Mouse (Mus musculus): ENCODE results near the gene Gm45021.
"Not testable (repeated sequence)": the region's sequence is repeated elsewhere in the genome, so short reads cannot be mapped to it uniquely, and the experiment has no call there.

Gene Gm45021

DNA sequence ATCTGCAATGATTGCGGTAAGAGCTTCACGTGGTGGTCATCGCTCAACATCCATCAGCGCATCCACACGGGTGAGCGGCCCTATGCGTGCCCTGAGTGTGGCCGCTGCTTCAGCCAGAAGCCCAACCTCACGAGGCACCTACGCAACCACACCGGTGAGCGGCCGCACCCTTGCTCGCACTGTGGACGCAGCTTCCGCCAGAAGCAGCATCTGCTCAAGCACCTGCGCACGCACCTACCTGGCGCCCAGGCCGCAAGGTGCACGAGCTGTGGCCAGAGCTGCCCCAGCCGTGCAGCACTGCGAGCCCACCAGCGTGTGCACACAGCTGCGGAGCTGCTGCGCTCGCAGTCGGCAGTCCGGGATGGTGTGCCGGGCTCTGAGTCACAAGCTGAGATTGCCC is 30.6 kb downstream of the Gm45021 start:
- DNase-seq = no peak

DNA sequence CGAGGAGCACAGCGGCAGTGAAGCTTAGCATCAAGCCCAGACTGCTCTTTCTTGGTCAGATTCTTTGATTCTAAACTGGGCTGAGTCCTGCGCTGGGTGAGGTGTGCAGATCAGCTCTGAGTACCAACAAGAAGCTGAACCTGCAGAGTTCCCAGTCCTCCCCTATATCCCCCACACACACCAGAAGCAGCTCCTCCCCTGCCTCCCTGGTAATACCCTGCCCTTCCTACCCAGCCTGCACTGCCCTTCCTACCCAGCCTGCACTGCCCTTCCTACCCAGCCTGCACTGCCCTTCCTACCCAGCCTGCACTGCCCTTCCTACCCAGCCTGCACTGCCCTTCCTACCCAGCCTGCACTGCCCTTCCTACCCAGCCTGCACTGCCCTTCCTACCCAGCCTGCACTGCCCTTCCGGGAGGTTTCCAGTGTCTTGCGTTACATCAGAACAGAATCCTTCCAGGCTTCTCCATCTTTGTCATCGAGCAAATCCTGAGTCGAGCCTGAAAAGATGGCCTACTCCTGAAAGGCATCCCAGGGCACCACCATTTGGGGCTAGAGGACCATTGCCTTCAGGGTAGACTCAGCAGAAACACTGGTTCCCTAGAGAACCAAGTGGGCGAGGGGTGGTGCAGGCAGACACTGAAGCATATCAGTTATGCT is 32.9 kb downstream of the Gm45021 start:
- not testable (repeated sequence) for DNase-seq

DNA sequence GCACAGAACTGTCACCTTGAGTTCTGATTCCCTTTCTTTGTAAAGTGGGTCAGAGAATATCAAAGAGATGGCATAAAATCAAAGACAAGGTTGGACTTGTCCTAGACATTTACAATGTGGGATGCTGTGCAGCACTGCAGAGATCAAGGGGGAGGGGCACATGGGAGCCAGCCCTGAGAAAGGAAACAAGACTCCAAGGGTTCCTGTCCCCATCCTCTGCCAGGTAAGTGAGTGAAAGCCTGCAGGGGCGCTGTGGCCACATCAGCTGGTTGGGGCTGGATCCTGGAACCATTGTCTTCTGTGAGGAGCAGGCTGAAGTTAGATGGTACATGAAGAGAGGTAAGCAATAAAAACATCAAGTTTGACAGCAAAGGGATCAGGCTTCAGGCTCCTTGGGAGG is 34.0 kb downstream of the Gm45021 start:
- no peak for DNase-seq

DNA sequence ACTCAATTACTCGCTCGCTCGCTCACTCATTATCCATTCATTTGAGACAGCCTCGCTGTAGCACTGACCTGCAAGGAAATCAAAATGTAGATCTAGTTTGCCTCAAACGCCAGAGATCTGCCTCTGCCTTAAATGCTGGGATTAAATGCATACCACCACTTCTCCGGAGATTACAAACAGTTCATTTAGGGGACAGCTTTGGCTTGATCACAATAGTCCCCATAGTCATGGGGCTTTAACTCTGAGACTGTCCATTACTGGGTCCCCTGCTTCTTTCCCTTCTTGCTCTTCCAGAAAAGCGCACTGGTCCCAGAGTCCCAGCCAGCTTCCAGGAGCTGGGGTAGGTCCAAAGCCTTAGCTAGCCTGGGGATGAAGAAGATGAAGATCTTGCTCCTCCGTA is 37.1 kb downstream of the Gm45021 start, which contains the start of gene AI854703:
TSS of gene AI854703 (plus strand) at position 301 of the 400 bp plus-strand sequence.
- no peak for DNase-seq

DNA sequence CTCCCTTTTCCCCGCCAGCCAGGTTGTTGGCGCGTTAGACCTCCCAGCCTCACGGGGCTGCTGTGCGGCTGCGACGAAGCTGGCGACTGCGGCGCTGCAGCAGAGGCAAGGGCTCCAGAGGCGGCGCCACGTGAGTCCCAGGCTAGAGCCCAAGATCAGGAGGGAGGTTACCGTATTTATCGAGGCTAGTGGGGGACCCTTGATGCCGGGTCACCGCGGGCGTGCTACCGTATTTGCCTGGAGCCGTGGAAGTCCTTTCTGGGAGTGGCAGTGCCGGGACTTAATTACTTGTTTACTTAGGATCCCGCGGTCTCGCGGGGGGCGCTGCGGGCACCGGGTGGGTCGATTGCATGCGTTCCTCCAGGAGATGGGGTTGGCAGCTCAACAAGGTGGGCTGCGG is 37.6 kb downstream of the Gm45021 start:
- peak; percentile 79 for DNase-seq

DNA sequence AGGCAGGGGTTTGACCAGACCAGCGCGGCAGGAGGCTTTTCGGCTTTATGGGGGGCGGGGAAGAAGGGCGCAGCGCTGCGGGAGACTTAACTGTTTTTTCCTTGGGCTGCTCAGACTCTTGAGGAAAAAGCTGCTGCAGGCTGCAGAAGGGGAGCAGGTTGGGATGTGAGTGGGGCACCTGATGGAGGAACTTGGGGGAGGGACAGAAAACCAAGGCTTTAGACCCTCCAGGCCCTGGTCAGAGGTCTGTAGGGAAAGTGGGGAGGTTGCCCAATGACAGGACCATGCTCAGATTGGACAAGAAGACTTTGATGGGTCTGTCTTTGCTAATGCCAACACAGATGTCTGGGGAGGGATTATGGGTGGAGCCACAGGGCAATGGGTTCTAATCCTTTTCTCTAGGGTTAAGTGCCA is 38.1 kb downstream of the Gm45021 start:
- peak; percentile 45 for DNase-seq

DNA sequence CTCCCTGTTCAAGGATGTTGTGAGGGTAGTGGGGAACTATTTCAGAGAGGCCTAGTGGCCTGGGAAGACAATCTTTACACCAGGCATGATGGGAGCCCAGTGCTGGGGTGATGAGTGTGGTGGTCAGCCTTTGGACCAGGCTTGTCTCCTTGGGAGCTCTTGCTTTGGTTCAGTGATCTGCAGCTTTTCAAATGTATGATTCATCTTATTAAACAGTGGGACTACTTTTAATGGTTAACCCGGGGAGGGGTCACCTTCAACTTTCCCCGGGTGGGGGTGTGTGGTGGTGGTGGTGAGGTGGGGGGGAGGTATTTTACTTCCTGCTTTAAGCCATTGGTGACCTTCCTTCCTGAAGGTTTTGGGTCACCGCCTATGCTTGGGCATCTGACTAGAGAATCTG is 39.0 kb downstream of the Gm45021 start:
- DNase-seq = peak; percentile 70

DNA sequence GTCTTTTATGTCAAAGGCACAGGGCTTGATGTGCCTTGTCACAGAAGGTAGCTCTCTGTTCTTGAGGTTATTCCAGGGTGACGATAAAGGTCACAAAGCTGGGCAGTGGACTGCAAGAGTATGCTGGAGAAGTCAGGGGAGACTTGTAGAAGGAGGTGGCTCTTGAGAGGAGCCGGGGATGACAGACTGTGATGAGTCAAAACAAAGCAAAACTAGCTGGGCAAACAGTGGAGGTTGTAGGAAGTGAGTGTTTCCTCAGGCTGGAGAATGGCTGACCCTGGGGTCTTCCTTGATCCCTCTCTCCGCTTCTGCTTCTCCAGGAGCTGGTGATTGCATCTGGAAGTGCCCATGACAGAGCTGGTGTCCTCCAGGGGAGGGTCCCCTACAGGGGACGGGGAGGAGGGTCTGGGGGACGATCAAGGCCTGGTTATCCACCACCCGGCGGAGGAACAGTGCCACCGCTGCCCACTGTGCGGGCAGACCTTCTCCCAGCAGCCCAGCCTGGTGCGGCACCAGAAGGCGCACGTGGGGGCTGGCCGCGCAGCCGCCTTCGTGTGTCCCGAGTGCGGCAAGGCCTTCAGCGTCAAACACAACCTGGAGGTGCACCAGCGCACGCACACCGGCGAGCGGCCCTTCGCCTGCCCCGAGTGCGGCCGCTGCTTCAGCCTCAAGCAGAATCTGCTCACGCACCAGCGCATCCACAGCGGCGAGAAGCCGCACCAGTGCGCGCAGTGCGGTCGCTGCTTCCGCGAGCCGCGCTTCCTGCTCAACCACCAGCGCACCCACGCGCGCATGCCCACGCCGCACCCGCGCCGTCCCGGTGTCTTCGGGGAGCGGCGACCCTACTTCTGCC is 39.6 kb downstream of the Gm45021 start:
- DNase-seq = peak; percentile 60

DNA sequence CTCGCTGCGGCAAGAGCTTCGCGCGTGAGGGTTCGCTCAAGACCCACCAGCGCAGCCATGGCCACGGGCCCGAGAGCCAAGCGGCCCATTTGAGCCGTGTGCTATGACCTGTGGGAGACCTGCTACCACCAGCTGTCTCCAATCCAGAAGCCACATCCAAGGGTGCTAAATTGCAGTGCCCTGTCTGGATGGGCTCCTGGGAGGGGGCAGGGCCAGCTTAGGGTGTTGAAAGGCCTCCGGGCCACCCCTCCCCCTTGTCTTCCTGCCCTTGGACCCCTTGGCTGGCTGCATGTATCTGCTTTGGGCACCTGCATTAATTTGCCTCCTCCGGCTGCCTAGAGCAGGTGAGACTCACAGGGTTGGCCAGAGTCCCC is 40.2 kb downstream of the Gm45021 start:
- DNase-seq = peak; percentile 67

DNA sequence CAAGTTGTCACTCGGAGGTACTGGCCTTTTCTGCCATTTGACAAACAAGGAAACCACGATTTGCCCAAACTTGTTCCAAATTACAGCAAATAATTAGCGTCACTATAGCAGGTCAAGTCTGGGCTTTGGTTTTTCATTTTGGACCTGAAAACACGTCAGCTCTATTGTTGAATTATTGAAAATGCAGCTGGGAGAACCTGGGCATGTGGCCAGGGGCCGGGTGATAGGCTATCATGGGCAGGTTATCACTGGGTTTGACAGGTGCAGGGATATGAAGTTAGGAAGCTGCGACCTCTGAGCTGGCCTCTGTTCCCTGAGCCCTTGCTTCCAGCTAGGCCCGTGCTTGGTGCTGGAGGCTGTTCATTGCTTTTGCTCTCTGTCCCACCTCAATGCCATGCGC is 41.4 kb downstream of the Gm45021 start:
- no peak for DNase-seq

DNA sequence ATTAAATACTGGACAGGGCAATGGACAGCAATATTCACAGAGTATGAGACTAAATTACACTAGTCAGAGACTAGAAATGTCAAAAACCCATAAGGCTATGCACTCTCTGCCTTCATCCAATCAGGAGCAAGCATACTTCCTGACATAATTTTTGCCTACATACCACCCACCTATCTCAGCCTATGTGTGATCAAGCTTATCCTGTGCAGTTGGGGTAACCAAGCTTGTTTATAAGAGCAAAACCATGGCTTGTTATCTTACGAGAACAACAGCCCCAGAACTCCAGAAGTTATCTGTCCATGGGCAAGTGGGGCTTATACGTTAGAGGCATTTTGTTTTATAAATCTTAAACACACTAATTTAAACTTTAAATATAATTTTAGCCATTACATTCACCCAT is 45.7 kb downstream of the Gm45021 start:
- no peak for DNase-seq

DNA sequence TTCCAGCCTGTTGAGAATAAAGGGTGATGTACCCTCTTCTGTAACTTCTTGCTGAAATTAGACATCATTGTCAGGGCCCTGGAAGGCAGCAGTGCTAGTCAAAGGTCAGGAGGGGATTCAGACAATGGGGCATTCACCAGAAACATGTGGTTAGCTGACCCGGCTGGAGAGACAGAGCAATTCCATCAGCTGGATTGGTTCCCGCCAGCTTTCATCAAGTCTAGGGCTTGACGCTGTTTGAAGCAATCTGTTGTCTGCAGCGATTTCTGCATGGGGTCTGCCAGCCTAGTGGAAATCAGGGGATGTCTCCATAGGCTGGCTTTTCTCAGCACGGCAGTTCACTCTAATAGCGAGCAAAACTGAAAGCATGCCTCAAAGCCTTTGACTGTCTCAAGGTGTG is 47.1 kb downstream of the Gm45021 start:
- DNase-seq = no peak

DNA sequence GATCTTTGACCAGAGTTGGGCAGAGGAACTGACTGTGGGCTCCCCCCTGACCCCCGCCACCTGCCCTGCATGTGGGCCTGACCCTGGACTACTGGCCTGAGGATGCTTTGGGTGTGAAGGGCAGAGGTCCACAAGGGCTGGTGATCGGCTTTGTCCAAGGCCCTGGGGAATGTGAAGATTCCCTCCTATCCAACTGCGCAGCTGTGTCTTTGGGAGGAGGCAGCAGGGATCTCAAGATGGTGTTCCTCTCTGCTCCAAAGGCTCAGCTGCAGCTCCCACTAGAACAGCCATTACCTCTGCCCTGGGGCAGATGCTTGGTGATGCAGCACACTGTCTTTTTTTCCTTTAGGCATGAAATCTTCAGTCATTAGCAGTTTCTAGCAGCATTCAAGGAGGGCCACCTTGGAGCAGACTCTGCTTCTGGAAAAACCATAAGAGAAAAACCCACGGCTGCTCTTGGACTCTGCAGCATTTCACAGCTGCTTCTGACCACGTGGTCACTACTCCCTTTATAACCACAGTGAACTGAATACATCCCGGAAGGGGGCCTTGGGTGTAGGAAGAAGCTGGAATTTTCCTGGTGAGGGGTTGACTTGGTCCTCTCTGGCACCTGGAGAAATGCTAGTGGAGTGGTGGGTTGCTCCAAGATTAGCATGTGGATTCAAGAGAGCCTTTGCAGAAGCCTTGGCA is 48.5 kb downstream of the Gm45021 start:
- no peak for DNase-seq

DNA sequence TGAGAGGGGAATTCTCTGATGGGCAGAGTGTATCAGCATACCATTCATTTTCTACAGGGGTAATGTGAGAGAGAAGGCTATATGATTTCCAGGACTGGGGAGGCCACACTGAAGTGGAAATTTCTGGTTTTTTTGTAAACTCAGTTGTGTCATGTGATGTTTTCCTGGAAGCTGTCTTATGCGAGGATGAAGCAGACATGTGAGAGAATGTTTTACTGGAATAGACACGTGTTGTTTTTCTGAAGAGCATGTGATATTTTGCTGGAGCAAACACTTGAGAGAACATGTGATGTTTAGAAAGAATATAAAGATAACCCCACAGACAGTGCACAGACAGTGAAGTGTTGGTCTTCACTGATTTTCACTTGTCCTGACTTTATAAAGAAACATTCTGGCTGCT is 49.1 kb downstream of the Gm45021 start:
- DNase-seq = no peak

DNA sequence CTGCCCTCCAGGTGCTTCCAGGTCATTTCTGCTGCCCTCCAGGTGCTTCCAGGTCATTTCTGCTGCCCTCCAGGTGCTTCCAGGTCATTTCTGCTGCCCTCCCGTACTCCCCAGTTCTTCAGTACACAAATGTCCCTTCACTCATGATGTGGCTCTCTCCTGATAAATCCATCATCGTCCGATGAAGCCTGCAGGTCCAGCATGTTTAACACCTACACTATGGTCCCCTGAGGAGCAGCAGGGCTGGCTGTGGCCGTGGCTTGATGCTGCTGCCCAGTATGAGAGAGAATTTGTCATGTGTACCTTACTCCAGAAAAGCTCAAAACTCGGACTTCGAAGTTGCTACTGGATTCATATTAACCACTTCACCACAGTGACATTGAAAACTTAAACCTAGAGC is 52.0 kb downstream of the Gm45021 start:
- DNase-seq = no peak

DNA sequence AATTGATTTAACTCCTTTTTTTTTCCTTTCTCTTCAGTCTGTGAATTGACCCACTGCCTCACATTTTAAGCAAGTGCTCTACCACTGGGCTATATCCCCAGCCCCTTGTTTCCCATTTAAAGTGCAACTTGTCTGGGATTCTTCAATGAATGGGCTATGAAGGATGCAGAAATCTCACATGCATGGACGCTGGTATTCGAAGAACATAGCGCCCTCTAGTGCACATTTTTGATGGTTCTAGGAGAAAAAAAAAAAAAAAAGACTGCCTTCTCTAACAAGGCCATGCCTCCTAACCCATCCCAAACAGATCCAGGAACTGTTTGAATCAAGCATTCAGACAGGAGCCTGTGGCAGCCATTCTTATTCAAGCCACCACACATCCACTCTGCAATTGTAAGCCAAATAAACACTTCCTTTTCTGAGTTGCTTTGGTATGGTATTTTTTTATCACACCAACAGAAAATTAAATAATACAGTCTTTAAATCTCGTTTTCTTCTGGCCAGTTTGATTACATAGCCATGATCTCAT is 53.4 kb downstream of the Gm45021 start:
- peak; percentile 57 for DNase-seq

DNA sequence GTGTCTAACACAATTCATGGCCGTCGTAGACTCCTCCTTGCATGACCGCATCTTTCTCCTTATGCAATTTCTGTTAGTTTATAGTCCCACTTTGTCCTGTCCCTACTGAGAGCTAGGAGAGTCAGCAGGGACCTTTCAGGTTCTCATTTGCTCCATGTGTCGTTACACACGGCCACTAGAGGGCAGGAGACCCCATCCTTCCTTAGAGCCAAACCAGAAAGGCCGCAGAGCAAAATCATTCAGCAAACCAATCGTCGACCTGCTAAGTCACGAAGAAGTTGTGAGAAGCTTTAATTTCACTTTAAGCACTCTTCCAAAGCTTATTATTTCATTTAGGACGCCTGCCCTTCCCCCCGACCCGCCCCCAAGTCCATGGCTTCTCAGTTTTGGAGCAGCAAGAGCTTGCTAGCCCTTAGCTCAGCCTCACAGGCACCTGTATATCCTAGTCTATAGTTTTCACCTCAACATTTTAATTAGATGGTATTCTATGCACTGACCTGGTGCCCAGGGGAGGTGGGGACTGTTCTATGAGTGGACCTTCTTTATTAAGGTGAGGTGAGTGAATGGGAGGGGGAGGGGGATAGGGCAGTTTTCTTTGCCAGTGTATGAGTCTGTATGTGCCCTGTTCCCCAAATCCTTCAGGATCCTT is 56.4 kb downstream of the Gm45021 start:
- peak; percentile 88 for DNase-seq

DNA sequence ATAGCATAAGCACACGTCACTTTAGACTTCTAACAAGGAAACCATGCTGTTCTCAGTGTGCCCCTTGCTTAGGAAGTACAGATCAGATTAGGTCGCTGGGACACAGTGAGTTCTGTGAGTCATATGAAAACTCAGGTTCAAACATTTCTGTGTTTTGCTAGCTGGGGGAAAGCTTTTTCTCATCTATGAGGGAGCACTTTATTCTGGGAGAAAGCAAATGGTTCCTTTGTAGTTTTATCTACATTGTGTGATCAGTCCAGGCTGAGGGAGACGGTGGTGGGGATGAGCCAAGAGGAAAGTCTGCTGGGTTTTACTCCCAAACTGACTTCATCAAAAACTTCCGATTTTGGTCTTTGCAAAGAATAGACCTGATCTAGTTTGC is 56.9 kb downstream of the Gm45021 start:
- no peak for DNase-seq

DNA sequence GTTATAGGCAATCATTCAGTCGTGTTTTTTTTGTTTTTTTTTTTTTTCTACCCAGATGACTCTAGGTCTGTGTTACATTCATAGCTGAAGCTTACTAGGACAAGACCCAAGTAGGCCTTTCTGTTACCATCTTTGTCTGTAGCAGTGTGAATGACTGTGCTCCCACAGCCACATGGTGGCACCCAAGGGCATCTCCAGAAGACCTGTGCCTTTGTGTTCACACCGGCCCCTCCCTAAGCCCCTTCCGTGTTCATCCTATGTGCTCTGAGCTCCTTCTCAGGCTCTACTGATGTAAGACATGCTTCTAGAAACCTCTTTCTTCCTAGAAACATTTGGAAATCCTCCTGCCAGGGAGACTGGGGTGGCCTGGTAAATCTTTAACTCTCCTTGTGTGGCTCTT is 57.6 kb downstream of the Gm45021 start, which contains the start of gene Gimap8:
TSS of gene Gimap8 (plus strand) at position 240 of the 400 bp plus-strand sequence.
- DNase-seq = peak; percentile 81

DNA sequence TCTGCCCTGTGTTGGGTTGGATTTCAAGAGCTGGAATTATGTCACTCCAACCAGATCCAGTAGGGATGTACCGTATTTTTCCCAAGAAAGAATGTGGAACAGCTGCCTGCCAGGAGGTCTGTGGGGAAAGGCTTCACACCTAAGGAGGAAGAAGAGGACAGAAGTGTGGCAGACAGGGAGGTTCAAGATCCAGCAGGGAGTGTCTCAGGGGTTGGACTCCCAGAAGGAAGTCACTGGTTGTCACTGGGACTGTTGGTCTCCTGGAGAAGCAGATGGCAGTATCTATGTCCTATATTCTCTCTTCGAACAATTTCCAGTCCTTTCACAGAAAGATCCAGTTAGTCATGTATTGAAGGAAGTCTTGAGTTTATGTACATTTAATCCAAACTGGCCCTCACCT is 58.2 kb downstream of the Gm45021 start:
- DNase-seq = no peak

DNA sequence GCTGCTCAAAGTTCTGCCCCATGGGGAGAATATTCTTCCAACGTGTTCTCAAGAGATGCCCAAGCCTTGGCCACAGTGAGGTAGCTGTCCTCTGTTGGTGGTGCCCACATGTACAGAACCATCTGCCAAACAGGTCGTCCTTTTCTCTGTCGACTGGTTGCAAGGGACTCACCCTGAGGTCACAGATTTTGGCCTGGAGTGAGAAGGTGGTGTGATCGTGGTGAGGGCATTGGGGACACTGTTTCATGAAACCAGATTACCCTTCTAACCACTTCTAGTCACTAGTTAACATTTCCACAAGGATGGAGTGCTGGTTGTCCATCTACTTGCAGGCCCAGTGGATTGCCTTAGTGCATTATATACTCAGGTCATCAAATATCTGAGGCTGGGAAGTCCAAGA is 59.4 kb downstream of the Gm45021 start:
- DNase-seq = no peak

DNA sequence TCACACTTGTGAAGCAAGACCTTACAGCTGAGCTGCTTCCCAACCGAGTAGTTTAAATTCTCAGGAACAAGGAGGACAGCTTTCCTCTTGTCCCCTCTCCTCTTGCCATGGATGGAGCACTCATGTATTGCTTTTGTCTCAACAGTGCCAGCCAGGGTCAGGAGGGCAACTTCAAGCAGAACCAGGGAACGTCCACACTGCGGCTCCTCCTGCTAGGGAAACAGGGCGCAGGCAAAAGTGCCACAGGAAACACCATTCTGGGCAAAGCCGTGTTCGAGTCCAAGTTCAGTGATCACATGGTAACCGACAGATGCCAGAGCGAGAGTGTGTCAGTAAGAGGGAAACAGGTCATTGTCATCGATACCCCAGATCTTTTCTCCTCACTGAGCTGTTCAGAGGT is 60.6 kb downstream of the Gm45021 start:
- DNase-seq = no peak

DNA sequence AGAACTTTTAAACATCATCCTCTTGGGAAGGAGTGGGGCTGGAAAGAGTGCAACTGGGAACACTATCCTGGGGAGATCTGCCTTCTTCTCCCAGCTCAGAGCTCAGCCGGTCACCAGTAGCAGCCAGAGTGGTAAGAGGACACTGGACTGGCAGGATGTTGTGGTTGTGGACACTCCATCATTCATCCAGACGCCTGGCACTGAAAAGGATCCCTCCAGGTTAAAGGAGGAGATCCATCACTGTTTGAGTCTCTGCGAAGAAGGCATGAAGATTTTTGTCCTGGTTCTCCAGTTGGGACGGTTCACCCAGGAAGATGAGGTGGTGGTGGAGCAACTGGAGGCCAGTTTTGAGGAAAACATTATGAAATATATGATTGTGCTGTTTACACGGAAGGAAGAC is 69.3 kb downstream of the Gm45021 start:
- no peak for DNase-seq

Measured in kidney, postnatal 10 days (tissue).